Mouse (Mus musculus): Measurements from ENCODE around the gene Myo18a.
A peak's percentile ranks its signal among the peaks of the same experiment; 100 is the strongest.

The Myo18a gene

DNA sequence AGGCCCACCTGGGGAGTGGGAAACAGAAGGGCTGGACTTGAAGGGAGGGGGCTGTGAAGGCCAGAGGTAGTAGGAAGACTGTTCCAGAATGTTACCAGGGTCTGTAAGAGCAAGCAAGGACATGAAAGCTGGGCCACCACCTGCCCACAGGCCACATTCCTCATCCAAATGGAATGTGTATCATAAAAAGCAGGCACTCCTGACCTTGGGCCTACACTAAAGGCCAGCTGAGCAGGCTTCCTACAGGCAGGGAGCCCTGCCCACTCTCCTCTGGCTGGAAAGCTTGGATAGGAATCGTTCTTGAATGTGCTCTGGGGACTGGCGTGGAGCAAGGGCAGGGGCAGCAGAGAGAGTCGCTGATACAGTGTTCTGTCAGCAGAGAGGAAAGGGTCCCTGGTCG, 73.7 kb downstream of the Myo18a start:
- DNase-seq (ENCODE audit: low spot score), result peak; percentile 51

DNA sequence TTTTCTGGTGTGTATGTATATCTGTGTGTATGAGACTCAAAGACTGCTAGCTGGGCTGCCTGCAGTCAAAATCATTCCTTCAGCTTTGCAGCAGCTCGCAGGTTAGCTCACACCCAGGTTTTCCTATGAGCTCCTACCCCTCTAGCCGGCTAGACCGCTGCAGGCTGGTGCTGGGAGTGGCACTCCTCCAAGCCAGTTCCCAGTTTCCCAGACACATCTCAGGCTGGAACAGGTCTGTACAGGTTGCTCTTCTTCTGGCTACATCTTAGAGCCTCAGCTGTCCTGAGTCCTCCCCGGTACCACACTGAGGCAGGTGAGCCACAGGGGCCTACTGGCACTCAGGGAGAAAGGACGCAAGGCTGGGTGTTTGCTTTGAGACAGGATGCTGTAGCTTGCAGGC, 74.8 kb downstream of the Myo18a start:
- no peak for DNase-seq (ENCODE audit: low spot score)

DNA sequence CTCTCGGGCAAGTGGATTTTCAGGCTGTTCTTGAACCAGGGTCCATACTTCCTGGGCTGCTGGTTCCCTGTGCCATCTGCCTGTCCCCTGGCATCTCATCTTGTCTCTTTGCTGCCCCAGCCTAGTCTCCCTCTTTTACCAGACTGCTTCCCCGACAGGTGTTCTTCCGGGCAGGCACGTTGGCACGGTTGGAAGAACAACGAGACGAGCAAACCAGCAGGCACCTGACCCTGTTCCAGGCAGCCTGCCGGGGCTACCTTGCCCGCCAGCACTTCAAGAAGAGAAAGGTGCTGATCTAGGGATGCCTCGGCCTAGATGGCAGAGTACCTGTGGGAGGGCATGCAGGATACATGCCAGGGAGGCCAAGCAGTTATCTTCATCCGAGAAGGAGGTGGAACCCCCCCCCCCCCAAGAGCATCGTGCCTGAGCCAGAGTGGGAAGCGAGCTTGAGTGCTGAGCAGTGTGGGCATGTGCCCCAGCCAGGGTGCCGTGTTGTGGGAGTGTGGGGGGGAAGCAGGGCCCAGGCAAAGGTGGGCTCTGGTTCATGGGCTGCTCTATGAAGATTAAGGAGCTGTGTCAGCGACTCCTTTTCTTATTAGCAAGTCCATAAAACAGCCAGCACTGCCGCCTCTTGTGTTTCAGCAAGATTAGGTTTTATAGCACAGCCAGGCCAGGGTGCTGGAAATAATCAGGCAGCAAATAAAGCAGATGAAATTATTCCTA, 77.6 kb downstream of the Myo18a start:
- DNase-seq (ENCODE audit: low spot score), result no peak

DNA sequence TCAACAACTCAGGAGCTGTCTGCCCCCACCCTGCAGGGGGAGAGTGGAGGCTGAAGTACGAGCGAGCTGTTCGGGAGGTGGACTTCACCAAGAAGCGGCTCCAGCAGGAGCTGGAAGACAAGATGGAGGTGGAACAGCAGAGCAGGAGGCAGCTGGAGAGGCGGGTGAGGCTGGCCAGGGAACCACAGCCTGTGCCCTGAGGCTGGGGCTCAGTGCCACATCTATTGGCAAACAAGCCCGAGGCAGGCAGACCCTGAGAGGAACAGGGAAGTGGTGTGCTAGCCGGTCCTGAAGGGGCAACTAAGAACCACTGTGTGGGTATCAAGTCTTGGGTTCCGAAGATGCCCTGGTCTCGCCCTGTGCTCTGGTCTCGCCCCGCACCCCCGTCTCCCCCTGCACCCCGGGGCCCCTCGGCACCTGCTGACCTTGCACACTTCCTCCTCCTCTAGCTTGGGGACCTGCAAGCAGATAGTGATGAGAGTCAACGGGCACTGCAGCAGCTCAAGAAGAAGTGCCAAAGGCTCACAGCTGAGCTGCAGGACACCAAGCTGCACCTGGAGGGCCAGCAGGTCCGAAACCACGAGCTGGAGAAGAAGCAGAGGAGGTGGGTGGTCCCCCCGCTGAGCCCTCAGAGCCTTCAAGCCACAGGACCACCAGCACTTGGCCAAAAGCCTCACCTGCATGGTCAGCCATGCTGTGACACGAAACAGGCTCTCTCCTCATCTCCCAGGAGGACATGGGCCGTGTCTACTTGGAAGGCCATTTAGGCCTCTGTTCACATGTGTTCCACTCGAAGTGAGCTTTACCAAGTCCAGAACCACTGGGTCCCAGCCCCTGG, 80.2 kb downstream of the Myo18a start:
- no peak for DNase-seq (ENCODE audit: low spot score)

DNA sequence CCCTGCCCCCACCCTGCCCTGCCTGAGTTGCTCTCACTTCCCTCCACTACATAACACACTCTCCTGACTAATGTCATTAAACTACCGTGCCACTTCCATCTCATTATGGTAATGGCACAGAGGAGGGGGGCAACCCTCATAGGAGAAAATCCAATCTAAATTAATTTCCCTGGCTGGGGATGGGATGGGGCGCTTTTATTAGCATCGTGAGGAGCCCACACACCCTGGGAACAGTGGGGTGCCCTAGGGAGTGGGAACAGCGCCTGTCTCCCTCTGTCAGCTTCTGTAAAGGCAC, 80.8 kb downstream of the Myo18a start:
- DNase-seq (ENCODE audit: low spot score), result no peak

DNA sequence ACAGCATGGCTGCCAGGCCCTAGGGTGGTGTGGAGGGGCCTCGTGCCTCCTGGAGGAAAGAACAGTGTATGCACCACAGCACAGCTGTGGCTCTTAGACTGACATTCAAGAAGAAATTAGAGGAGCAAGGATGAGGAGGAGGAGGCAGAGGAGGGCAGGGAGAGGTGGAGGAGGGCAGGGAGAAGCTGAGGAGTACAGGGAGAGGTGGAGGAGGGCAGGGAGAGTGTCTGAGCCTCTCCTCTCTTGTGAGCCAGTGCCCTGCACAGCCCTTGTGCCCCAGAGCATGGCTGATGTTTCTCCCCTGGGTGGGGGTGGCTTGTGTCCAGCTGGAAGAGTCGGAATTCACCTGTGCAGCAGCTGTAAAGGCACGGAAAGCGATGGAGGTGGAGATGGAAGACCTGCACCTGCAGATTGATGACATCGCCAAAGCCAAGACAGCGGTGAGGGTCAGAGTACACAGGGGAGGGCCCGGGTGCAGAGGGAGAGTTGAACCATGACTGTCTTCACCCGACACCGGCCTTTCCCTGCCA, 84.6 kb downstream of the Myo18a start:
- DNase-seq (ENCODE audit: low spot score), result no peak

- DNase-seq (ENCODE audit: low spot score), result peak; percentile 58
Measured at GRCm38 (mm10) chr11:77848131-77848530, 85.1 kb downstream of the Myo18a start.

DNA sequence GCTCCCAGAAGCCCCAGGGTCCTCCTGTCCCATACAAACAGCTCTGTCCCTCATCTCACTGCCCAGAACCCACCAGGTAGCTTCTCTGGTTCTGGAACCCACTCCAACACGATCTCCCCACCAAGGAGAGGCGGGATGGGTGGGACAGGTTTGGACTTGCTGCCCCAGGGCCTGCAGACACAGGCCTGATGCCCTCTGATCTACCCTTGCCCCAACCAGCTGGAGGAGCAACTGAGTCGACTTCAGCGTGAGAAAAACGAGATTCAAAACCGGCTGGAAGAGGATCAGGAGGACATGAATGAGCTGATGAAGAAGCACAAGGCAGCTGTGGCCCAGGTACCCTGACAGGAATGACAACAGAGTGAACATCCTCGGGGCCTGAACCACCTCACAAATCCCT, 86.1 kb downstream of the Myo18a start:
- no peak for DNase-seq (ENCODE audit: low spot score)

DNA sequence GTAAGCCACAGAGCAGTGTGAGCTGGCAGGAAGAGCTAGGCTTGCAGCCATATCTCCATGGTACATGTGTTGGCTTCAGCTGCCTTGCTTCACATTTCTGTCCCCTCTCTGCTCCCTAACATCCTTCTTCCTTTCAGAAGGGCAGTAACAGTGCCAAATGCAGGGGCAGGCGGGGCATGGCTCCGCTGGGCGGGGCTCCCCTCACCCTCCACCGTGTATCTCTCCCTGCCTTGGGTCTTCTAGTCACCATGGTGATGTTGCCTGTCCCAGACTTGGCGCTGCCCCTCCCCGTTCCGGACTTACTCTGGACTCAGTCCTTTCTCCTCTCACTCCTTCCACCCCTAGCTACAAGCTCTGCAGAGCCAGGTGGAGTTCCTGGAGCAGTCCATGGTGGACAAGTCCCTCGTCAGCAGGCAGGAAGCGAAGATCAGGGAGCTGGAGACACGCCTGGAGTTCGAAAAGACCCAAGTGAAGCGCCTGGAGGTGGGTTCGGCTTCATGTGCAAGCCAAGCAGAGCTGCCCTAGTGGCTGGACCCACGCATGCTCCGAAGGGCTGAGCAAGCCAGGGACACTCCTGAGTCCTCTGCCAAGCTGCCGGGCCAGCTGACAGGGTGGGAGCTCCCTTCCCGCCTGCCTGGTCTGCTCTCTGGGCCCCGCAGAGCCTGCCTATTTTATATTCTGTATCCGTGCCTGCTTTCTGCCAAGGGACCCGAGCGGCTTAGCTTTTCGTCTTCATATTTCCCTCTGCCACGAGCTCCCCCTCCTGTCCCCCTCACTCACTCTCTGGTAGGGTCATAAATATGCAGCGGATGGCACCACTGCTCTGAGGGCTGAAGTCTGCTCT, 87.6 kb downstream of the Myo18a start:
- no peak for DNase-seq (ENCODE audit: low spot score)

DNA sequence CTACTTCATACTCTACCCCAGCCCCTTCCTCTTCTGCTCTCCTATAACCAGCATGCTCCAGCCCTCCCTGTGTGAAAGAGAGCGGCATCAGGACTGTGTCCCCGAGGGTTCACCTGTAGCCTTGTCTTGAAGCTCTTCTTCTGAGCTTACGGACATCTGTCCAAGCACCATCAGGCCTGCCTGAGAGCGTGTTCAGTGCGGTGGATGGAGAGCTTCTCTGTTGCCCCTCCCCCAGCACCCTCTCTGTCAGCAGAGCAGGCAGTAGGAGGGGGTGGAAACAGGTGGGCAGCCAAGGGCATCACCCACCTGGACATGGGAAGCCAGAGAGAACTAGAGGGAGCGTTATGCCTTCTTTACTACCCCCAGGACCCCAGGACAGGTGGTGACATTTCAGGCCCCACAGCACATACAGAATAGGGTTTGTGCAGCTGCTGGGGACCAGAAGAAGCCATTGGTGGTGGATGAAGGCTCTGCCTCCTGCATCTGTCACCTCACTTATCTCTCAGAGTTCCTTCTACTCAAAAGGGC, 88.5 kb downstream of the Myo18a start:
- no peak for DNase-seq (ENCODE audit: low spot score)

DNA sequence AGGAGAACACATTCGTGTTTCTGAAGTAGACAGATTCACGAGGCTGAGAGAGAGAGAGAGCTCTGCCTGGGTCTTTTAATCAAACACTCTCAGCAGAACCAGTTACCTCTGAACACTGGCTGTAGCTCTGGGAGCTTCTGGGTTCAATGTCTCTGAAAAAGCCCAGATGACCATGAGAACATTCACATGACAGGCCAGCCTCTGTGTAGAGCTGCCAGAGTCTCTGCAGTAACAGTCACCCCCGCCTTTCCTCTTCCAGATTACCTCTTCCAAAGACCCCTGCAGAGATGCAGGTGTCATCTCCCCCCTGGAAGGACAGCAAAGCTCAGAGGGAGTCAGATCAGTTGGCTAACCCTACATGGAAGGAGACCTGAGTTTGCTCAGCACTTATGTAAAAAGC, 89.1 kb downstream of the Myo18a start:
- no peak for DNase-seq (ENCODE audit: low spot score)

DNA sequence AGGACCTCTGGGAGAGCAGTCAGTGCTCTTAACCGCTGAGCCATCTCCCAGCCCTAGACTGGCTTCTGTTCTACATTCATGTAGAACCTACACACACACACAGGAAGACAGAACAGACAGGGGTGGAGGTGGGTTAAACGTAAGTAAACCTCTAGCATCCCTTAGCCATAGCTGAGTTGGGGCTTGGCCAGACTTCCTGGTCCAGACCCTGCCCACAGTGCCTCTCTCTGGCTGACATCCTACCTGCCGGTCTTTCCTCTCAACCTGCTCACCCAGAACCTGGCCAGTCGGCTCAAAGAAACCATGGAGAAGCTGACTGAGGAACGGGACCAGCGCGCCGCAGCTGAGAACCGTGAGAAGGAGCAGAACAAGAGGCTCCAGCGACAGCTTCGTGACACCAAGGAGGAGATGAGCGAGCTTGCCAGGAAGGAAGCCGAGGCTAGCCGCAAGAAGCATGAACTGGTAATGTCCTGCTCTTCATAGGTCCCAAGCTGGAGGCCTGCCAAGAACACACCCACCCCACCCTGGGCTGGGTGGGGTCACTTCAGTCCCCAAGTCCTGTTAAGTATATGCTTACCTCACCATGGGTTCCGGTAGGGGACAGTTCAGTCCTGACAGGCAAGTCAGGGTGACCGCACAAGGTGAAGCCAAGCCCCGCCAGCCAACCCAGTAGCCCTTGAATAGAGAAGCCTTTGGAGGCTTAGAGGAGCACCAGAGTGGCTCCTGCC, 90.1 kb downstream of the Myo18a start:
- no peak for DNase-seq (ENCODE audit: low spot score)

GRCm38 (mm10) chr11:77854641-77855040, 91.6 kb downstream of the Myo18a start:
- no peak for DNase-seq (ENCODE audit: low spot score)

- DNase-seq (ENCODE audit: low spot score), result no peak
Measured at GRCm38 (mm10) chr11:77855396-77855795, 92.3 kb downstream of the Myo18a start.

GRCm38 (mm10) chr11:77857089-77857488, 94.0 kb downstream of the Myo18a start:
- DNase-seq (ENCODE audit: low spot score), result no peak

- DNase-seq (ENCODE audit: low spot score), result no peak
Measured at GRCm38 (mm10) chr11:77858589-77858988, 95.5 kb downstream of the Myo18a start.

GRCm38 (mm10) chr11:77860947-77861346, 97.9 kb downstream of the Myo18a start:
- DNase-seq (ENCODE audit: low spot score), result no peak

- DNase-seq (ENCODE audit: low spot score), result no peak
Measured at GRCm38 (mm10) chr11:77862887-77863286, 99.8 kb downstream of the Myo18a start.

DNA sequence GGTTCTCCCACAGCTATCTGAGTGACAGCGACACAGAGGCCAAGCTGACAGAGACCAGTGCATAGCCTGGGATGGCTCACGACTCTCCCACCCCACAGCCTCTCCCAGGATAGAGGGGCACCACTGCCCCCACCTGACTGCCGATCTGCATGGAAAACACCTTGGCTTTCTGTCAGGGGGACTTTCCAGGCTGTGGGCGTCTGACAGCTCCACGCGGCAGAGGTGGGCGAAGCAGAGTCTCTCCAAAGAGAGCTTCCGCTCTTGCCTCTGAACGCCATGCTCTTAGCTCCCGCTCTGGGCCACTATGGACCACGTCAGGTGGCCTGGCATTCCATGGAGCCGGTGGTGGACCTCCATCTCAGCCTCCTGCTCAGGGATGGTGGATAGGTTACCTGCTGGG, 101.7 kb downstream of the Myo18a start:
- DNase-seq (ENCODE audit: low spot score), result no peak

DNA sequence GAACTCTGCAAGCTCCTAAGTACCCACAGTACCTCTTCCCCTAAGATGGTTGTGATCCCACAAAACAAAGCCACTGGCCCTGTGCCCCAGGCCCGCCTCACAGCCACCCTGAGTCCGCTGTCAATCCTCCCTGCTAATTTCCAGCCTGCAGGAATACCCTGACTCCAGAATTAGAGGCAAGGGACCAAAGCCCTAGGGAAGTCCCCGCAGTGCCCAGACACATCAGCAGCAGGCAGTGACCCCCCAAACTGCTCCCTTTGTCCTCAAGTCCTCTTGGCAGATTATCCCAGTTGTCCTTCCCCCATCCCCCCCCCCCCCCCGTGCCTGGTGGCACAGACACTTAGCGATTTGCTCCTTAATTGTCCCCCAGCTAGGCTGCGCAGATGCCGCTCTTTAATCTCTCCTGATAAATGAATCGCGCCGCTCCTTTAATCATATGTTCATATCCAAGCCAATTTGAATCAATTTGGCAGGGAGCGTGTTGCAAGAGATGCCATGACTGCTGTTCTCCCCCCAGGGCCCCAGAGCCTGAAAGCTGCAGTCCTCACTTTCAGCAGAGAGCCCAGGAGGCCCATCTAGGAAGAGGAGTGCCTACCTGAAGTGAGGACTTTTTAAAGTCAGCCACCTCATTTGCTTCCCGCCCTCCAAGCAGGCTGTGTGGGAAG, 104.5 kb downstream of the Myo18a start:
- no peak for DNase-seq (ENCODE audit: low spot score)

- no peak for DNase-seq (ENCODE audit: low spot score)
Measured at GRCm38 (mm10) chr11:77871436-77871835, 108.4 kb downstream of the Myo18a start.

Measured in ovary, adult 18-20 months (tissue).